12 mouse cellular contexts compared by ENCODE assay signal in genomic region chr12:113101251-113101960, GRCm38 (mm10). TPM values are rescaled to one million over a fixed set of nuclear protein-coding genes. Genes with fewer than 3 reads are reported as not detected.
DNase-seq lines count a peak whose midpoint lies in the region; ATAC-seq and TF ChIP-seq lines count a peak whose summit lies in the region.
"Had no signal": no experiment of that assay in that cellular context is flagged by ENCODE, and none has a peak within 500 bp of the region (broad histone marks: within the 10 kb centered on the region; RNA-seq: fewer than 3 reads in every experiment).

No protein-coding gene starts in this region.

- 0 out of 2 replicates have a peak, but pooled peaks cover 4% of the 10 kb centered on the region for H3K36me3 ChIP-seq in kidney, embryonic 14.5 days (ENCODE audit: control insufficient read depth, insufficient read depth, low read length)
- no peaks in the 10 kb centered on the region for H3K36me3 ChIP-seq in thymus, adult 2 months (ENCODE audit: control insufficient read depth, insufficient read depth, low read length)
- H3K36me3 ChIP-seq in embryonic facial prominence, embryonic 15.5 days, result peaks cover 8% of the 10 kb centered on the region; the same call in 1 of the 2 replicates
- H3K36me3 ChIP-seq in liver, postnatal 0 days (replicated peaks; ENCODE audit: insufficient read depth, low read length), result no peaks in the 10 kb centered on the region; the same call in none of the 2 replicates
- no peaks in the 10 kb centered on the region for H3K36me3 ChIP-seq in kidney, adult 2 months (ENCODE audit: control insufficient read depth, insufficient read depth, low read length)

- no peak for ATAC-seq in kidney, embryonic 14.5 days (ENCODE audit: low FRiP score, low TSS enrichment)
- no peak for ATAC-seq in embryonic facial prominence, embryonic 15.5 days (ENCODE audit: insufficient number of reproducible peaks, low FRiP score, low TSS enrichment, low read depth)
- no peak for ATAC-seq in liver, postnatal 0 days
- ATAC-seq: intestine, embryonic 16.5 days had no signal

- H3K9ac ChIP-seq in kidney, embryonic 14.5 days (ENCODE audit: low read depth, low read length), result 0 out of 2 replicates have a peak overlapping the region, but pooled peaks have one; percentile 4
- no peak overlapping the region for H3K9ac ChIP-seq in embryonic facial prominence, embryonic 15.5 days
- H3K9ac ChIP-seq in liver, postnatal 0 days (replicated peaks), result no peak overlapping the region
- H3K9ac ChIP-seq: liver, embryonic 14.5 days had no signal

- no peaks in the 10 kb centered on the region for H3K27me3 ChIP-seq in kidney, embryonic 14.5 days (ENCODE audit: control insufficient read depth, insufficient read depth, low read length)
- no peaks in the 10 kb centered on the region for H3K27me3 ChIP-seq in thymus, adult 2 months (ENCODE audit: control insufficient read depth, insufficient read depth, low read length)
- no peaks in the 10 kb centered on the region for H3K27me3 ChIP-seq in embryonic facial prominence, embryonic 15.5 days
- no peaks in the 10 kb centered on the region for H3K27me3 ChIP-seq in liver, postnatal 0 days (ENCODE audit: insufficient read depth, low read length)
- no peaks in the 10 kb centered on the region for H3K27me3 ChIP-seq in kidney, adult 2 months (replicated peaks; ENCODE audit: control insufficient read depth, insufficient read depth, low read length)

- H3K4me1 ChIP-seq in kidney, embryonic 14.5 days (ENCODE audit: control insufficient read depth, insufficient read depth, low read length), result peaks cover 28% of the 10 kb centered on the region
- H3K4me1 ChIP-seq in thymus, adult 2 months (replicated peaks; ENCODE audit: control insufficient read depth, insufficient read depth, low read length), result peaks cover 53% of the 10 kb centered on the region
- H3K4me1 ChIP-seq in embryonic facial prominence, embryonic 15.5 days, result peaks cover 45% of the 10 kb centered on the region
- H3K4me1 ChIP-seq in liver, postnatal 0 days (ENCODE audit: insufficient read depth), result peaks cover 45% of the 10 kb centered on the region
- H3K4me1 ChIP-seq in kidney, adult 2 months (ENCODE audit: control insufficient read depth, insufficient read depth, low read length), result 0 out of 2 replicates have a peak, but pooled peaks cover 11% of the 10 kb centered on the region

- 84% methylated on average over 9 of the region's 9 CpGs for WGBS in kidney, embryonic 14.5 days
- 10% methylated on average over 9 of the region's 9 CpGs for WGBS in thymus, adult 2 months
- whole genome bisulfite sequencing in embryonic facial prominence, embryonic 15.5 days, result 80% methylated on average over 9 of the region's 9 CpGs
- 68% methylated on average over 9 of the region's 9 CpGs for WGBS in liver, postnatal 0 days (ENCODE audit: insufficient replicate concordance)
- 74% methylated on average over 9 of the region's 9 CpGs for WGBS in kidney, adult 2 months

- no peak for TF ChIP-seq CTCF in thymus, adult 2 months (IDR thresholded peaks at IDR 0.05; ENCODE audit: borderline replicate concordance, control insufficient read depth, extremely low read depth, insufficient read depth, low read length, poor library complexity)
- TF ChIP-seq CTCF in liver, postnatal 0 days (IDR thresholded peaks at IDR 0.05; ENCODE audit: low read depth), result no peak
- no peak for TF ChIP-seq CTCF in kidney, adult 2 months (conservative IDR thresholded peaks at IDR 0.05; ENCODE audit: insufficient read depth, insufficient read length, low read depth, low read length)

- peaks cover 5% of the 10 kb centered on the region; the same call in 1 of the 2 replicates for H3K9me3 ChIP-seq in kidney, embryonic 14.5 days (ENCODE audit: control insufficient read depth, low read length)
- no peaks in the 10 kb centered on the region for H3K9me3 ChIP-seq in embryonic facial prominence, embryonic 15.5 days (replicated peaks)
- no peaks in the 10 kb centered on the region for H3K9me3 ChIP-seq in liver, postnatal 0 days (ENCODE audit: low read length)

- H3K4me3 ChIP-seq in kidney, embryonic 14.5 days (ENCODE audit: low read length), result no peak overlapping the region
- H3K4me3 ChIP-seq in thymus, adult 2 months (ENCODE audit: control insufficient read depth, insufficient read depth, low read length), result no peak overlapping the region
- H3K4me3 ChIP-seq in embryonic facial prominence, embryonic 15.5 days (replicated peaks), result no peak overlapping the region
- no peak overlapping the region for H3K4me3 ChIP-seq in liver, postnatal 0 days (ENCODE audit: low read depth, low read length)
- no peak overlapping the region for H3K4me3 ChIP-seq in kidney, adult 2 months (ENCODE audit: insufficient read depth, low read depth, low read length)
- H3K4me3 ChIP-seq: erythroblast, embryonic 14.5 days; left cerebral cortex, adult 2 months had no signal

- H3K4me2 ChIP-seq in kidney, embryonic 14.5 days (replicated peaks; ENCODE audit: low read depth, low read length), result no peak overlapping the region
- no peak overlapping the region for H3K4me2 ChIP-seq in embryonic facial prominence, embryonic 15.5 days (replicated peaks)
- H3K4me2 ChIP-seq in liver, postnatal 0 days (ENCODE audit: low read depth, low read length), result no peak overlapping the region

- H3K27ac ChIP-seq in kidney, embryonic 14.5 days (ENCODE audit: low read depth, low read length), result no peak overlapping the region
- H3K27ac ChIP-seq in thymus, adult 2 months (ENCODE audit: control insufficient read depth, insufficient read depth, low read length), result peak overlapping the region; percentile 78
- H3K27ac ChIP-seq in embryonic facial prominence, embryonic 15.5 days (replicated peaks), result 0 out of 2 replicates have a peak overlapping the region, but pooled peaks have one; percentile 2
- H3K27ac ChIP-seq in liver, postnatal 0 days (ENCODE audit: low read depth), result 0 out of 2 replicates have a peak overlapping the region, but pooled peaks have one; percentile 29
- H3K27ac ChIP-seq in kidney, adult 2 months (ENCODE audit: insufficient read depth, low read depth, low read length), result no peak overlapping the region
- H3K27ac ChIP-seq: liver, embryonic 14.5 days had no signal

- TF ChIP-seq EP300 in liver, postnatal 0 days (IDR thresholded peaks at IDR 0.05; ENCODE audit: low read depth), result no peak

- no peak for DNase-seq in kidney, postnatal 25 days
- no peak for DNase-seq in thymus, adult 2 months
- DNase-seq in thymus, postnatal 36 days, result no peak
- no peak for DNase-seq in liver, postnatal 0 days
- no peak for DNase-seq in kidney, adult 2 months
- no peak for DNase-seq in right cerebral cortex, postnatal 14 days

- no peak for TF ChIP-seq POLR2A in thymus, adult 2 months (IDR thresholded peaks at IDR 0.05; ENCODE audit: control insufficient read depth, extremely low read depth, insufficient read depth, low read length, poor library complexity)
- TF ChIP-seq POLR2A in kidney, adult 2 months (IDR thresholded peaks at IDR 0.05; ENCODE audit: low read depth, low read length), result no peak

RNA-seq across cellular contexts. Expression of gene Mta1, which starts 3.3 kb away (rescaled TPM):
- 23.0 and 26.2 TPM in 2 replicates for polyA plus RNA-seq in kidney, embryonic 14.5 days (2014; fragmentation: Nextera tagmentation; extraction: Ambion mirVana)
- polyA plus RNA-seq in thymus, adult 2 months (2012; rRNA removed), result 163 and 208 TPM in 2 replicates
- 14.7 and 15.6 TPM in 2 replicates for polyA plus RNA-seq in embryonic facial prominence, embryonic 15.5 days (2015; fragmentation: Nextera tagmentation; extraction: Ambion mirVana)
- polyA plus RNA-seq in liver, postnatal 0 days (2015; fragmentation: Nextera tagmentation; extraction: Ambion mirVana), result 3.6 and 3.9 TPM in 2 replicates
- polyA plus RNA-seq in kidney, adult 2 months (2012; rRNA removed), result 39.0 and 44.4 TPM in 2 replicates

RNA-seq across cellular contexts. Expression of gene Tex22, which starts 27.1 kb away (rescaled TPM):
- polyA plus RNA-seq in kidney, embryonic 14.5 days (2014; fragmentation: Nextera tagmentation; extraction: Ambion mirVana), result not detected in 2 replicates
- polyA plus RNA-seq in thymus, adult 2 months (2012; rRNA removed), result 0.31 and 0.66 TPM in 2 replicates
- polyA plus RNA-seq in embryonic facial prominence, embryonic 15.5 days (2015; fragmentation: Nextera tagmentation; extraction: Ambion mirVana), result 0.20 TPM in 1 of 2 replicates, not detected in the other
- not detected in 2 replicates for polyA plus RNA-seq in liver, postnatal 0 days (2015; fragmentation: Nextera tagmentation; extraction: Ambion mirVana)
- 0.16 and 0.46 TPM in 2 replicates for polyA plus RNA-seq in kidney, adult 2 months (2012; rRNA removed)
- polyA plus RNA-seq: erythroblast, embryonic 14.5 days; intestine, embryonic 16.5 days had no signal

RNA-seq across cellular contexts. Expression of gene Crip2, which starts 38.6 kb away (rescaled TPM):
- 162 and 174 TPM in 2 replicates for polyA plus RNA-seq in kidney, embryonic 14.5 days (2014; fragmentation: Nextera tagmentation; extraction: Ambion mirVana)
- polyA plus RNA-seq in thymus, adult 2 months (2012; rRNA removed), result 95.9 and 282 TPM in 2 replicates
- 150 and 162 TPM in 2 replicates for polyA plus RNA-seq in embryonic facial prominence, embryonic 15.5 days (2015; fragmentation: Nextera tagmentation; extraction: Ambion mirVana)
- polyA plus RNA-seq in liver, postnatal 0 days (2015; fragmentation: Nextera tagmentation; extraction: Ambion mirVana), result 65.1 and 67.4 TPM in 2 replicates
- 221 and 233 TPM in 2 replicates for polyA plus RNA-seq in kidney, adult 2 months (2012; rRNA removed)

RNA-seq across cellular contexts. Expression of gene Crip1, which starts 44.7 kb away (rescaled TPM):
- polyA plus RNA-seq in kidney, embryonic 14.5 days (2014; fragmentation: Nextera tagmentation; extraction: Ambion mirVana), result 194 and 281 TPM in 2 replicates
- polyA plus RNA-seq in thymus, adult 2 months (2012; rRNA removed), result 904 and 1,218 TPM in 2 replicates
- polyA plus RNA-seq in embryonic facial prominence, embryonic 15.5 days (2015; fragmentation: Nextera tagmentation; extraction: Ambion mirVana), result 436 and 462 TPM in 2 replicates
- 174 and 181 TPM in 2 replicates for polyA plus RNA-seq in liver, postnatal 0 days (2015; fragmentation: Nextera tagmentation; extraction: Ambion mirVana)
- polyA plus RNA-seq in kidney, adult 2 months (2012; rRNA removed), result 195 and 229 TPM in 2 replicates

RNA-seq across cellular contexts. Expression of gene Tedc1, which starts 54.8 kb away (rescaled TPM):
- polyA plus RNA-seq in kidney, embryonic 14.5 days (2014; fragmentation: Nextera tagmentation; extraction: Ambion mirVana), result 33.0 and 37.4 TPM in 2 replicates
- polyA plus RNA-seq in thymus, adult 2 months (2012; rRNA removed), result 96.2 and 125 TPM in 2 replicates
- polyA plus RNA-seq in embryonic facial prominence, embryonic 15.5 days (2015; fragmentation: Nextera tagmentation; extraction: Ambion mirVana), result 29.6 and 36.8 TPM in 2 replicates
- 3.9 and 4.6 TPM in 2 replicates for polyA plus RNA-seq in liver, postnatal 0 days (2015; fragmentation: Nextera tagmentation; extraction: Ambion mirVana)
- polyA plus RNA-seq in kidney, adult 2 months (2012; rRNA removed), result 1.0 and 1.3 TPM in 2 replicates

Comparison
In these comparisons a context has a peak if more than half of its experiments do, and no peak if none do; other contexts are left out.
1. H3K27ac ChIP-seq: peak in thymus, adult 2 months (single experiment), embryonic facial prominence, embryonic 15.5 days (single experiment) and liver, postnatal 0 days (single experiment); none in kidney, embryonic 14.5 days (single experiment) and kidney, adult 2 months (single experiment).